Mouse (Mus musculus): ENCODE data around the gene Rbm7. TPM values are rescaled to one million over a fixed set of nuclear protein-coding genes. Genes with fewer than 3 reads are reported as not detected.
"Not testable (repeated sequence)": the region's sequence is repeated elsewhere in the genome, so short reads cannot be mapped to it uniquely, and the experiment has no call there.

Rbm7 gene
- polyA plus RNA-seq, 1 experiment from 2014 or later = 111 TPM

DNA sequence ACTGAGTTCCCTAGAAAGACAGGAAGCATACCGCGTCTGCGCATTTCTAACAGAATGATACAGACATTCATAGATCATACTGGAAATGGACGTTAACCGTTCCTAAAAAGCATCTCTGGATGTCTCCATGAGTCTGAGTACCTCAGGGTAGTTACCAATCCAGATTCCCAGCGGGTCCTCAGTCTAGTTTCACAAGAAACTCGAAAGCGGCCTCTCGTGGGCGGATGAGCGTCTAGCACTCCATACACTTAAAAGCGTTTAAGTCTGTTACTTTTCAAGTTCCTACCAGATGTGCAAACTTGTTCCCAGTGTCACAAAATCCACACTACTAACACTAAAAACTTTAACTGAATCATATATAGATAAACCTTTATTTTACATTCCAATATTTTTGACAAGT lies 22.0 kb downstream of the Rbm7 start:
- no peak for ATAC-seq
- WGBS = 96% methylated on average over 12 of the region's 12 CpGs
- no peaks in the 10 kb centered on the region for H3K4me1 ChIP-seq (ENCODE audit: control insufficient read depth, insufficient read depth, low read length)
- DNase-seq (ENCODE audit: low spot score) = no peak
- peaks cover 7% of the 10 kb centered on the region; the same call in 1 of the 2 replicates for H3K36me3 ChIP-seq (ENCODE audit: control insufficient read depth, insufficient read depth, low read length)
- no peaks in the 10 kb centered on the region for H3K27me3 ChIP-seq (replicated peaks; ENCODE audit: control insufficient read depth, insufficient read depth, low read length)
- H3K27ac ChIP-seq (ENCODE audit: low read depth, low read length) = no peak overlapping the region
- H3K4me3 ChIP-seq (ENCODE audit: low read depth, low read length) = no peak overlapping the region
- no peaks in the 10 kb centered on the region for H3K9me3 ChIP-seq (replicated peaks; ENCODE audit: control insufficient read depth, low read length)
- no peak overlapping the region for H3K4me2 ChIP-seq (ENCODE audit: low read length)
- H3K9ac ChIP-seq (ENCODE audit: low read length) = no peak overlapping the region

DNA sequence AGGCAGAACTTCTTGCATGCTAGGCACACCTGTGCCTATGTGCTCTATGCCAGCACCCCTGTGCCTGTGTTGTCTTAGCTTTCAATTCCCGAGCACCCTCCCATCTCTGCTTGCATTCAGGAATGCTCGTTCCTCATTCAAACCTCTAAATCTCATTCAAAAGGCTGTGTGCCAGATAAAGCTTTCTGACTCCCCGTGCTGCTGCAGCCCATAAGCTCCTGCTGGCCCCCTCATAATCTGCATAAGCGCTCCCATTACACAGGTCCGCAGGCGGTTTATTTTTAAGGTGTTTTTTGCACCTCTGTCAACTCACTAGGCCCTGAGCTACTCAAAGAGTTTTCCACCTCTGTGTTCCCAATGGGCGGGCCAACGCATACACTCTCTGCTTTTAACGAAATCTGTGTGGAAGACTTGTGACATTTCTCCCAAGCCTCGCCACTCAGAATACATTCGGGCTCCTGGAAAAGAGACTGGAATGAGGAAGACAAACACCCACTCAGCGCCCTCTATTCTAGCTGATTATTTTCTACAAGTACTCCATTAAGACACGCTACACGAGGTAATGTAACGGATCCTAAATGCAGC lies 22.6 kb downstream of the Rbm7 start:
- Histone ChIP-seq H3K9me3 (replicated peaks; ENCODE audit: control insufficient read depth, low read length) (no peaks in the 10 kb centered on the region), H3K27me3 (replicated peaks; ENCODE audit: control insufficient read depth, insufficient read depth, low read length) (no peaks in the 10 kb centered on the region), H3K4me1 (ENCODE audit: control insufficient read depth, insufficient read depth, low read length) (no peaks in the 10 kb centered on the region), H3K4me2 (ENCODE audit: low read length) (no peak overlapping the region), H3K9ac (ENCODE audit: low read length) (no peak overlapping the region), H3K36me3 (ENCODE audit: control insufficient read depth, insufficient read depth, low read length) (peaks cover 7% of the 10 kb centered on the region; the same call in 1 of the 2 replicates), H3K4me3 (ENCODE audit: low read depth, low read length) (no peak overlapping the region), H3K27ac (ENCODE audit: low read depth, low read length) (no peak overlapping the region)
- DNase-seq (ENCODE audit: low spot score) (no peak), ATAC-seq (no peak)
- 68% methylated on average over 15 of the region's 15 CpGs for WGBS

DNA sequence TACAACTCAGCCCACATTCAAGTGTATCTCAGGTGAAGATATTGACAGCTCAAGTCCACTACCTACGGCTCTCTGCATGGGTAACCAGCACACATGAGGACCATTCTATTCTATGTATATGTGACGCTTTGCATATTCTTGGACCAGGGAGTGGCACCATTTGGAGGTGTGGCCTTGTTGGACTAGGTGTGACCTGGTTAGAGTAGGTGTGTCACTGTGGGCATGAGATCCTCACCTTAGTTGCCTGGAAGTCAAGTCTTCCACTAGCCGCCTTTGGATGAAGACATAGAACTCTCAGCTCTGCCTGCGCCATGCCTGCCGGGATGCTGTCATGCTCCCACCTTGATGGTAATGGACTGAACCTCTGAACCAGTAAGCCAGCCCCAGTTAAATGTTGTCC lies 27.6 kb downstream of the Rbm7 start:
- not testable (repeated sequence) for H3K27ac ChIP-seq (ENCODE audit: low read depth, low read length); DNase-seq (ENCODE audit: low spot score); H3K4me3 ChIP-seq (ENCODE audit: low read depth, low read length); H3K9me3 ChIP-seq (replicated peaks; ENCODE audit: control insufficient read depth, low read length); ATAC-seq; H3K36me3 ChIP-seq (ENCODE audit: control insufficient read depth, insufficient read depth, low read length); H3K4me2 ChIP-seq (ENCODE audit: low read length); H3K9ac ChIP-seq (ENCODE audit: low read length); H3K27me3 ChIP-seq (replicated peaks; ENCODE audit: control insufficient read depth, insufficient read depth, low read length); H3K4me1 ChIP-seq (ENCODE audit: control insufficient read depth, insufficient read depth, low read length)
- WGBS = 96% methylated on average over 5 of the region's 5 CpGs

DNA sequence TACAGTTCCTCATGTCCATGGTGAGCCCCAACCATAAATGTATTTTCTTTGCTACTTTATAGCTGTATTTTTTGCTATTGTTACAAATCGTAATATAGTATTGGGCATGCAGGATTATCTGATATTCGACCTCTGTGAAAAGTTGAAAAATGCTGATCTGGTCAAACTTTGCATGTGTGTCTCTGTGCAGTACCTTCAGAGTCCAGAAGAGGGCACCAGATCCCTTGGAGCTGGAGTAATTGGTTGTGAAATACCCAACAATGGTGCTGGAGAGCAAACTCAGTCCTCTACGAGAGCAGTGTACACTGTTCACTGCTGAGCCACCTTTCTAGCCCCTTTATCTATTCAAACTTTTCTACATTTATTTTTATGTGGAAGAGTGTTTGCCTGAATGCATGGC lies 28.3 kb downstream of the Rbm7 start:
- 60% methylated on average over 3 of the region's 3 CpGs for WGBS
- H3K27ac ChIP-seq (ENCODE audit: low read depth, low read length) = no peak overlapping the region
- ATAC-seq (no peak), DNase-seq (ENCODE audit: low spot score) (peak; percentile 46)
- peaks cover 2% of the 10 kb centered on the region; the same call in 1 of the 2 replicates for H3K36me3 ChIP-seq (ENCODE audit: control insufficient read depth, insufficient read depth, low read length)
- H3K27me3 ChIP-seq (replicated peaks; ENCODE audit: control insufficient read depth, insufficient read depth, low read length) = no peaks in the 10 kb centered on the region
- no peak overlapping the region for H3K4me2 ChIP-seq (ENCODE audit: low read length)
- no peak overlapping the region for H3K4me3 ChIP-seq (ENCODE audit: low read depth, low read length)
- no peak overlapping the region for H3K9ac ChIP-seq (ENCODE audit: low read length)
- no peaks in the 10 kb centered on the region for H3K9me3 ChIP-seq (replicated peaks; ENCODE audit: control insufficient read depth, low read length)
- no peaks in the 10 kb centered on the region for H3K4me1 ChIP-seq (ENCODE audit: control insufficient read depth, insufficient read depth, low read length)

DNA sequence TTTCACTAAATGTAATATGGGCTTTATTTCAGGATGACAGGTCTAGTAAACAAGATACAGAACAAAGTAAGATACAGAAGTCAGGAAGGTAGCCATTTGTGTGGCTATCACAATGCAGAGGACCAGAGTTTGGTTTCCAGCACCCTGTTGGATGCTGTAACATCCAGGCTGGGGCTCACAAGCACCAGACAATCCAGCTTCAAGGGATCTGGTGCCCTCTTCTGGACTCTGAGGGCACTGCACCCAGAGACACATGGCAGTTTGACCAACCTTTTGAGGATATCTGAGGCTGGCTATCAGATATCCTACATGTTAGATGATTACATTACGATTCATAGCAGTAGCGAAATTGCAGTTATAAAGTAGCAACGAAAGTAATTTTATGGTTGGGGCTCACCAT lies 29.4 kb downstream of the Rbm7 start:
- no peak overlapping the region for H3K9ac ChIP-seq (ENCODE audit: low read length)
- DNase-seq (ENCODE audit: low spot score) = no peak
- H3K27me3 ChIP-seq (replicated peaks; ENCODE audit: control insufficient read depth, insufficient read depth, low read length) = no peaks in the 10 kb centered on the region
- H3K4me1 ChIP-seq (ENCODE audit: control insufficient read depth, insufficient read depth, low read length) = no peaks in the 10 kb centered on the region
- ATAC-seq = no peak
- H3K9me3 ChIP-seq (replicated peaks; ENCODE audit: control insufficient read depth, low read length) = no peaks in the 10 kb centered on the region
- H3K36me3 ChIP-seq (ENCODE audit: control insufficient read depth, insufficient read depth, low read length) = peaks cover 2% of the 10 kb centered on the region; the same call in 1 of the 2 replicates
- no peak overlapping the region for H3K4me2 ChIP-seq (ENCODE audit: low read length)
- WGBS = 93% methylated on average over 3 of the region's 3 CpGs
- no peak overlapping the region for H3K4me3 ChIP-seq (ENCODE audit: low read depth, low read length)
- no peak overlapping the region for H3K27ac ChIP-seq (ENCODE audit: low read depth, low read length)

DNA sequence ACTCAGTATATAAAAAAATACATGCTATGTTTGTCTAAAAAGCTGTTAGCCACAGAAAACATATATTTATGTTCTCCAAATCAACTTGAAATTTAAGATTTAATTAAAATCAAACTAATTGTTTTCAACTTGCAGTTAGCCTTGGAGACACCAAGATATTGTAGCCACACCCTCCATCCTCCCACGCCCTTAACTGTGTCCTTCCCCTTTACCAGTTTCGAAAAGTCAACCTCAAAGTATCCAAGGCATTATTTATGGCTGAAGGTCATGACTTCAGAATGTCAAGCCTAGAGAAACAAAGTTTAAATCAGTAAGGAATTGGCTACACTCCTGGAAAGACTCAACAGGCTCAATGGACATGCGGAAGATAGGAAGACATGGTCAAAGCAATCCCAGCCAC lies 33.6 kb downstream of the Rbm7 start:
- ATAC-seq (no peak), DNase-seq (ENCODE audit: low spot score) (no peak)
- no peaks in the 10 kb centered on the region for H3K36me3 ChIP-seq (ENCODE audit: control insufficient read depth, insufficient read depth, low read length)
- no peaks in the 10 kb centered on the region for H3K9me3 ChIP-seq (replicated peaks; ENCODE audit: control insufficient read depth, low read length)
- H3K4me2 ChIP-seq (ENCODE audit: low read length) = no peak overlapping the region
- no peaks in the 10 kb centered on the region for H3K4me1 ChIP-seq (ENCODE audit: control insufficient read depth, insufficient read depth, low read length)
- H3K9ac ChIP-seq (ENCODE audit: low read length) = no peak overlapping the region
- WGBS = 95% methylated on average over 3 of the region's 3 CpGs
- no peak overlapping the region for H3K27ac ChIP-seq (ENCODE audit: low read depth, low read length)
- no peaks in the 10 kb centered on the region for H3K27me3 ChIP-seq (replicated peaks; ENCODE audit: control insufficient read depth, insufficient read depth, low read length)
- no peak overlapping the region for H3K4me3 ChIP-seq (ENCODE audit: low read depth, low read length)

DNA sequence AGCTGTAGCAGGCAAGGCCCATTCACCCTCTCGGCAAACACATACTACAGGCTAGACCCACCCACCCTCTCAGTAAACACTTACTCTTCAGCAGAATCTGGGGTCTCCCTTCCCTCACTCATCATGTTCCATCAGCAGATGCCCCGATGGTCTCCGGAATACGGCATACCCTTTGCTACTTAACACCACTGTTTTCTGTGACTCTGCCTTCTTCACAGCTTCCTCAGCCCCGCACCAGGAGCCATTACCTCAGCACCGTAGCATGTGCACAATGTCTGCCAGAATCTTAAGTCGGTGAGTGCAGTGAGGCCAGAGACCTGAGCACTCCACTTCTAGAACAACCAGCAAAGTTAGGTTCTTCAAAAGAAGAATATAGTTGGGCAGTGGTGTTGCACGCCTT lies 34.4 kb downstream of the Rbm7 start:
- Histone ChIP-seq H3K4me1 (ENCODE audit: control insufficient read depth, insufficient read depth, low read length) (no peaks in the 10 kb centered on the region), H3K27ac (ENCODE audit: low read depth, low read length) (no peak overlapping the region), H3K9ac (ENCODE audit: low read length) (no peak overlapping the region), H3K4me2 (ENCODE audit: low read length) (no peak overlapping the region), H3K36me3 (ENCODE audit: control insufficient read depth, insufficient read depth, low read length) (no peaks in the 10 kb centered on the region), H3K4me3 (ENCODE audit: low read depth, low read length) (no peak overlapping the region), H3K27me3 (replicated peaks; ENCODE audit: control insufficient read depth, insufficient read depth, low read length) (no peaks in the 10 kb centered on the region), H3K9me3 (replicated peaks; ENCODE audit: control insufficient read depth, low read length) (no peaks in the 10 kb centered on the region)
- ATAC-seq = no peak
- DNase-seq (ENCODE audit: low spot score) = no peak
- 96% methylated on average over 8 of the region's 8 CpGs for WGBS

DNA sequence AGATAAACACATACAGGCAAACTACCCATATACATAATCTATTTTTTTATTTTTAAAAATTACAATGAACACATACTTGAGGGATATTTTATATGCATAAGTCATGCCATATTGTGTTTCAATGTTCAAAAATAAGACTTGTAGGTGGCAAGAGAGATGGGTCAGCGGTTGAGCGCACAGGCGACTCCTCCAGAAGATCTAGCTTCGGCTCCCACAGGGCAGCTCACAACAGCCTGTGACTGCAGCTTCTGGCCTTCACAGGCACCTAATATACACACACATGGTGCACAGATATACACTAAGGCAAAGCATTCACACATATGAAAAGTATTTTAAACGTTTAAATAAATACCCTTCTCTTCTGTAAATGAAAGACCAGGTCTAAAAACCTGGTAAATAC lies 35.7 kb downstream of the Rbm7 start:
- ATAC-seq = no peak
- Histone ChIP-seq H3K9ac (ENCODE audit: low read length) (no peak overlapping the region), H3K4me2 (ENCODE audit: low read length) (no peak overlapping the region), H3K27me3 (replicated peaks; ENCODE audit: control insufficient read depth, insufficient read depth, low read length) (no peaks in the 10 kb centered on the region), H3K4me3 (ENCODE audit: low read depth, low read length) (no peak overlapping the region), H3K4me1 (ENCODE audit: control insufficient read depth, insufficient read depth, low read length) (no peaks in the 10 kb centered on the region), H3K27ac (ENCODE audit: low read depth, low read length) (no peak overlapping the region), H3K9me3 (replicated peaks; ENCODE audit: control insufficient read depth, low read length) (no peaks in the 10 kb centered on the region), H3K36me3 (ENCODE audit: control insufficient read depth, insufficient read depth, low read length) (no peaks in the 10 kb centered on the region)
- WGBS = 91% methylated on average over 5 of the region's 5 CpGs
- no peak for DNase-seq (ENCODE audit: low spot score)

DNA sequence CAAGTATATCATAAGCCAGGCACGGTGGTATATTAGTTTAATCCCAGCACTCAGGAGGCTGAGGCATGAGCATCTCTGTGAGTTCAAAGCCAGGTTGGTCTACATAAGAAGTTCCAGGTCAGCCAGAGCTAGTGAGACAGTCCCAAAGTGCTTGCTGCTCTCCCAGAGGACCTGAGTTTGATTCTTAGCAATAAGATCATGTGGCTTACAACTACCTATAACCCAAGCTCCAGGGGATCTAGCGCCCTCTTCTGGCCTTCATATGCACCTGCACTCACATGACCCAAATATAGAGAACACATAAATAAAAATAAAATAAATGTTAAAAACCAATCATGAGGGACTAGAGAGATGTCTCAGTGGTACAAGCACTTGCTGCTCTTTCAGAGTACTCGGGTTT lies 36.2 kb downstream of the Rbm7 start:
- H3K9ac ChIP-seq (ENCODE audit: low read length) = no peak overlapping the region
- DNase-seq (ENCODE audit: low spot score) (no peak), ATAC-seq (no peak)
- no peaks in the 10 kb centered on the region for H3K27me3 ChIP-seq (replicated peaks; ENCODE audit: control insufficient read depth, insufficient read depth, low read length)
- H3K27ac ChIP-seq (ENCODE audit: low read depth, low read length) = no peak overlapping the region
- H3K4me1 ChIP-seq (ENCODE audit: control insufficient read depth, insufficient read depth, low read length) = no peaks in the 10 kb centered on the region
- H3K36me3 ChIP-seq (ENCODE audit: control insufficient read depth, insufficient read depth, low read length) = no peaks in the 10 kb centered on the region
- no peaks in the 10 kb centered on the region for H3K9me3 ChIP-seq (replicated peaks; ENCODE audit: control insufficient read depth, low read length)
- H3K4me2 ChIP-seq (ENCODE audit: low read length) = no peak overlapping the region
- 69% methylated on average over 3 of the region's 3 CpGs for WGBS
- no peak overlapping the region for H3K4me3 ChIP-seq (ENCODE audit: low read depth, low read length)

Measured in forebrain, embryonic 14.5 days (tissue).